In the genomic region with DNA sequence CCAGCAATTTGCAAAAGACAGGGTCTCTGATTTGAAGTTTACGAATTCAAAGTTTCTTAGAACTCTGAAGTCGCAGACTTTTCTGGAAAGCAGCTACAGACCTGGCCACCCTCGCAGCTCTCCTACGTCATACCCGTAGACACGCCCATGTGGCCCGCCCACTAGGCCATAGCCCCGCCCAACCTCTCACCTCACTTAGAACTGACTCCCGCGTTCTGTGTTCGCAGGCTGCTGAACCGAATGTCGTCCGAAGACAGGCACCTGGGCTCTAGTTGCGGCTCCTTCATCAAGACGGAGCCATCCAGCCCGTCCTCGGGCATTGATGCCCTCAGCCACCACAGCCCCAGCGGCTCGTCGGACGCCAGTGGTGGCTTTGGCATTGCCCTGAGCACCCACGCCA, we compare ENCODE assay signal across 23 mouse cellular contexts.
A peak's percentile ranks its signal among the peaks of the same experiment; 100 is the strongest.
DNase-seq lines count a peak whose midpoint lies in the region; ATAC-seq and TF ChIP-seq lines count a peak whose summit lies in the region.
"Had no signal": no experiment of that assay in that cellular context is flagged by ENCODE, and none has a peak within 500 bp of the region (broad histone marks: within the 10 kb centered on the region; RNA-seq: fewer than 3 reads in every experiment).

No protein-coding gene starts in this region.

- H3K4me2 ChIP-seq in liver, postnatal 0 days (ENCODE audit: low read depth, low read length), result no peak overlapping the region
- no peak overlapping the region for H3K4me2 ChIP-seq in liver, embryonic 12.5 days
- no peak overlapping the region for H3K4me2 ChIP-seq in stomach, postnatal 0 days (replicated peaks; ENCODE audit: low read depth)
- H3K4me2 ChIP-seq: embryonic facial prominence, embryonic 12.5 days; heart, embryonic 15.5 days; hindbrain, embryonic 14.5 days; limb, embryonic 12.5 days; midbrain, embryonic 15.5 days; neural tube, embryonic 13.5 days had no signal

- no peak overlapping the region for H3K4me3 ChIP-seq in liver, postnatal 0 days (ENCODE audit: low read depth, low read length)
- no peak overlapping the region for H3K4me3 ChIP-seq in liver, embryonic 12.5 days
- H3K4me3 ChIP-seq in E14TG2a.4 (replicated peaks; ENCODE audit: low read length), result peak overlapping the region; percentile 99
- no peak overlapping the region for H3K4me3 ChIP-seq in stomach, postnatal 0 days (ENCODE audit: low read depth, low read length)
- H3K4me3 ChIP-seq: embryonic facial prominence, embryonic 12.5 days; gastrocnemius, adult 2 months; heart, embryonic 15.5 days; limb, embryonic 12.5 days; midbrain, embryonic 15.5 days; myocyte; neural tube, embryonic 13.5 days had no signal

- 53% methylated on average over 23 of the region's 23 CpGs for WGBS in liver, postnatal 0 days (ENCODE audit: insufficient replicate concordance)
- WGBS in liver, embryonic 12.5 days (ENCODE audit: insufficient replicate concordance), result 32% methylated on average over 23 of the region's 23 CpGs
- 36% methylated on average over 23 of the region's 23 CpGs for WGBS in stomach, postnatal 0 days

- ATAC-seq in liver, postnatal 0 days, result no peak
- ATAC-seq in liver, embryonic 12.5 days, result no peak
- ATAC-seq in stomach, postnatal 0 days (ENCODE audit: low FRiP score, low TSS enrichment), result no peak
- ATAC-seq: CD4-positive, CD25-positive, alpha-beta regulatory T cell, adult 4 months; midbrain, embryonic 15.5 days had no signal

- H3K9me3 ChIP-seq in liver, postnatal 0 days (ENCODE audit: low read length), result no peaks in the 10 kb centered on the region
- H3K9me3 ChIP-seq in liver, embryonic 12.5 days (replicated peaks), result no peaks in the 10 kb centered on the region
- no peaks in the 10 kb centered on the region for H3K9me3 ChIP-seq in E14TG2a.4 (ENCODE audit: low read length)
- no peaks in the 10 kb centered on the region for H3K9me3 ChIP-seq in stomach, postnatal 0 days (ENCODE audit: control insufficient read depth, low read length)
- H3K9me3 ChIP-seq: embryonic facial prominence, embryonic 12.5 days; heart, embryonic 15.5 days; limb, embryonic 12.5 days; midbrain, embryonic 15.5 days; neural tube, embryonic 13.5 days had no signal

- peak; percentile 25 for DNase-seq in liver, postnatal 0 days
- peak; percentile 94 for DNase-seq in R1 (ENCODE audit: low read depth, low spot score)
- DNase-seq in stomach, postnatal 0 days (ENCODE audit: low spot score), result peak; percentile 33
- DNase-seq in frontal cortex, postnatal 36 days (ENCODE audit: low spot score in 2 of 2), result no peak
- DNase-seq in cerebellum, adult 11 months, result no peak
- DNase-seq: adrenal gland, postnatal 36 days; cerebellum, adult 18-20 months; cerebellum, postnatal 25 days; gastrocnemius, adult 2 months; heart, postnatal 36 days; kidney, adult 2 months; kidney, postnatal 10 days had no signal

- no peak for TF ChIP-seq EP300 in liver, postnatal 0 days (IDR thresholded peaks at IDR 0.05; ENCODE audit: low read depth)
- TF ChIP-seq EP300 in stomach, postnatal 0 days (optimal IDR thresholded peaks at IDR 0.05), result no peak

- H3K27ac ChIP-seq in liver, postnatal 0 days (ENCODE audit: low read depth), result no peak overlapping the region
- H3K27ac ChIP-seq in liver, embryonic 12.5 days, result no peak overlapping the region
- H3K27ac ChIP-seq in stomach, postnatal 0 days (replicated peaks), result no peak overlapping the region
- H3K27ac ChIP-seq: embryonic facial prominence, embryonic 12.5 days; gastrocnemius, adult 2 months; heart, embryonic 15.5 days; hindbrain, embryonic 14.5 days; limb, embryonic 12.5 days; liver, embryonic 14.5 days; midbrain, embryonic 15.5 days; neural tube, embryonic 13.5 days had no signal

- 0 out of 2 replicates have a peak, but pooled peaks cover 3% of the 10 kb centered on the region for H3K27me3 ChIP-seq in liver, postnatal 0 days (ENCODE audit: insufficient read depth, low read length)
- H3K27me3 ChIP-seq in liver, embryonic 12.5 days (replicated peaks), result peaks cover 12% of the 10 kb centered on the region
- no peaks in the 10 kb centered on the region for H3K27me3 ChIP-seq in E14TG2a.4 (ENCODE audit: insufficient read depth, low read length)
- H3K27me3 ChIP-seq in stomach, postnatal 0 days (ENCODE audit: control insufficient read depth, insufficient read depth, low read length), result no peaks in the 10 kb centered on the region
- H3K27me3 ChIP-seq: heart, embryonic 15.5 days; midbrain, embryonic 15.5 days had no signal

- no peak for TF ChIP-seq CTCF in liver, postnatal 0 days (IDR thresholded peaks at IDR 0.05; ENCODE audit: low read depth)
- TF ChIP-seq CTCF in E14TG2a.4 (conservative IDR thresholded peaks at IDR 0.05; ENCODE audit: low read length), result no peak
- TF ChIP-seq CTCF in stomach, postnatal 0 days (IDR thresholded peaks at IDR 0.05; ENCODE audit: low read depth), result no peak

- no peaks in the 10 kb centered on the region for H3K36me3 ChIP-seq in liver, postnatal 0 days (replicated peaks; ENCODE audit: insufficient read depth, low read length)
- no peaks in the 10 kb centered on the region for H3K36me3 ChIP-seq in liver, embryonic 12.5 days
- peaks cover 40% of the 10 kb centered on the region for H3K36me3 ChIP-seq in E14TG2a.4 (ENCODE audit: insufficient read depth, low read length)
- no peaks in the 10 kb centered on the region for H3K36me3 ChIP-seq in stomach, postnatal 0 days (ENCODE audit: control insufficient read depth, insufficient read depth, low read length)
- H3K36me3 ChIP-seq: embryonic facial prominence, embryonic 12.5 days; heart, embryonic 15.5 days; limb, embryonic 12.5 days; midbrain, embryonic 15.5 days; neural tube, embryonic 13.5 days had no signal

- H3K4me1 ChIP-seq in liver, postnatal 0 days (ENCODE audit: insufficient read depth), result no peaks in the 10 kb centered on the region
- no peaks in the 10 kb centered on the region for H3K4me1 ChIP-seq in liver, embryonic 12.5 days
- peaks cover 71% of the 10 kb centered on the region for H3K4me1 ChIP-seq in E14TG2a.4 (replicated peaks; ENCODE audit: low read depth, low read length)
- H3K4me1 ChIP-seq in stomach, postnatal 0 days (replicated peaks; ENCODE audit: control insufficient read depth, insufficient read depth), result no peaks in the 10 kb centered on the region
- H3K4me1 ChIP-seq: limb, embryonic 12.5 days; midbrain, embryonic 15.5 days; neural tube, embryonic 13.5 days had no signal

- H3K9ac ChIP-seq in liver, postnatal 0 days (replicated peaks), result no peak overlapping the region
- H3K9ac ChIP-seq in liver, embryonic 12.5 days, result no peak overlapping the region
- H3K9ac ChIP-seq in stomach, postnatal 0 days (ENCODE audit: low read length), result no peak overlapping the region
- H3K9ac ChIP-seq: embryonic facial prominence, embryonic 12.5 days; heart, embryonic 15.5 days; hindbrain, embryonic 14.5 days; limb, embryonic 12.5 days; liver, embryonic 14.5 days; midbrain, embryonic 15.5 days; neural tube, embryonic 13.5 days had no signal

Comparison
In these comparisons a context has a peak if more than half of its experiments do, and no peak if none do; other contexts are left out.
1. DNase-seq: peak in liver, postnatal 0 days (single experiment), R1 (single experiment) and stomach, postnatal 0 days (single experiment); none in frontal cortex, postnatal 36 days (0 of 2) and cerebellum, adult 11 months (single experiment).